Mouse (Mus musculus) limb, embryonic 13.5 days (tissue): ENCODE results near the gene Sema3g. TPM values are rescaled to one million over a fixed set of nuclear protein-coding genes. Genes with fewer than 3 reads are reported as not detected.

Source experiments
- ATAC-seq: fragments of 200-750 bp; cut with Nextera tagmentation; 2 replicates; pipeline ENCODE4 v1.8.0; 2017; ENCODE audit warnings: low read depth, moderate number of reproducible peaks, moderate TSS enrichment; ENCODE audit not compliant: low FRiP score
- H3K27ac ChIP-seq: fragments of 300-500 bp; sonication (generic); 2 replicates; pipeline ENCODE4 v1.5.1; 2015; ENCODE audit warnings: inconsistent platforms, mild to moderate bottlenecking, moderate library complexity
- H3K27me3 ChIP-seq: fragments of 300-500 bp; sonication (generic); 2 replicates; pipeline ENCODE4 v1.6.1; 2015; ENCODE audit warnings: mild to moderate bottlenecking, inconsistent platforms
- H3K36me3 ChIP-seq: fragments of 300-500 bp; sonication (generic); 2 replicates; pipeline ENCODE4 v1.6.1; 2015; ENCODE audit warnings: inconsistent platforms, mild to moderate bottlenecking, moderate library complexity
- H3K4me1 ChIP-seq: fragments of 300-500 bp; sonication (generic); 2 replicates; pipeline ENCODE4 v1.6.1; 2015; ENCODE audit warnings: inconsistent platforms
- H3K4me2 ChIP-seq: fragments of 300-500 bp; sonication (generic); replicated peaks from 2 replicates; pipeline ENCODE4 v1.6.1; 2015; ENCODE audit warnings: inconsistent platforms, mild to moderate bottlenecking, moderate library complexity
- H3K4me3 ChIP-seq: fragments of 300-500 bp; sonication (generic); 2 replicates; pipeline ENCODE4 v1.5.1; 2015; ENCODE audit warnings: moderate library complexity, mild to moderate bottlenecking, inconsistent platforms
- H3K9ac ChIP-seq: fragments of 300-500 bp; sonication (generic); 2 replicates; pipeline ENCODE4 v1.6.1; 2015; ENCODE audit warnings: mild to moderate bottlenecking, inconsistent platforms
- H3K9me3 ChIP-seq: fragments of 300-500 bp; sonication (generic); 2 replicates; pipeline ENCODE4 v1.6.1; 2016; ENCODE audit warnings: inconsistent platforms
- WGBS: fragments of 180-500 bp; shearing (Covaris S2); methylation state at CpG from one replicate; pipeline ENCODE4 v1.1.7; 2015; 5-methylcytosine and 5-hydroxymethylcytosine counted together
- polyA plus RNA-seq: library from polyadenylated mRNA; unstranded; fragments of >200 nt; fragmentation: Nextera tagmentation; extraction: Ambion mirVana; gene quantifications from 2 replicates; pipeline ENCODE4 v1.2.1, GENCODE M21; 2015

The Sema3g gene
- polyA plus RNA-seq, 1 experiment from 2014 or later: 1.1 TPM

- H3K4me3 ChIP-seq: no peak overlapping the region
- ATAC-seq: no peak
- H3K36me3 ChIP-seq: peaks cover 98% of the 10 kb centered on the region
- H3K9ac ChIP-seq: no peak overlapping the region
- H3K4me1 ChIP-seq: no peaks in the 10 kb centered on the region
- no peaks in the 10 kb centered on the region for H3K9me3 ChIP-seq
- no peak overlapping the region for H3K27ac ChIP-seq
- no peak overlapping the region for H3K4me2 ChIP-seq
- H3K27me3 ChIP-seq: no peaks in the 10 kb centered on the region
- WGBS: 66% methylated on average over 2 of the region's 2 CpGs
These were observed 34.8 kb upstream of the Sema3g start for GRCm38 (mm10) chr14:31182786-31183290.

- no peak overlapping the region for H3K27ac ChIP-seq
- H3K4me3 ChIP-seq: no peak overlapping the region
- no peak overlapping the region for H3K4me2 ChIP-seq
- ATAC-seq: no peak
- no peaks in the 10 kb centered on the region for H3K27me3 ChIP-seq
- H3K36me3 ChIP-seq: peaks cover 100% of the 10 kb centered on the region
- no peaks in the 10 kb centered on the region for H3K4me1 ChIP-seq
- H3K9me3 ChIP-seq: no peaks in the 10 kb centered on the region
- H3K9ac ChIP-seq: no peak overlapping the region
- WGBS: 92% methylated on average over 5 of the region's 5 CpGs
These were observed 34.1 kb upstream of the Sema3g start for GRCm38 (mm10) chr14:31183541-31183940.

- no peak overlapping the region for H3K4me3 ChIP-seq
- WGBS: 94% methylated on average over 12 of the region's 12 CpGs
- ATAC-seq: no peak
- no peaks in the 10 kb centered on the region for H3K4me1 ChIP-seq
- H3K36me3 ChIP-seq: peaks cover 100% of the 10 kb centered on the region
- no peak overlapping the region for H3K9ac ChIP-seq
- H3K9me3 ChIP-seq: no peaks in the 10 kb centered on the region
- H3K27me3 ChIP-seq: no peaks in the 10 kb centered on the region
- H3K4me2 ChIP-seq: no peak overlapping the region
- H3K27ac ChIP-seq: no peak overlapping the region
These were observed 33.5 kb upstream of the Sema3g start for GRCm38 (mm10) chr14:31184195-31184594.

GRCm38 (mm10) chr14:31186656-31187055 lies 31.0 kb upstream of the Sema3g start:
- H3K4me1 ChIP-seq: no peaks in the 10 kb centered on the region
- no peaks in the 10 kb centered on the region for H3K9me3 ChIP-seq
- no peak for ATAC-seq
- H3K9ac ChIP-seq: no peak overlapping the region
- H3K27ac ChIP-seq: no peak overlapping the region
- H3K27me3 ChIP-seq: no peaks in the 10 kb centered on the region
- 84% methylated on average over 4 of the region's 4 CpGs for WGBS
- no peak overlapping the region for H3K4me3 ChIP-seq
- no peak overlapping the region for H3K4me2 ChIP-seq
- peaks cover 100% of the 10 kb centered on the region for H3K36me3 ChIP-seq

GRCm38 (mm10) chr14:31188771-31189181 lies 28.9 kb upstream of the Sema3g start:
- H3K4me3 ChIP-seq: no peak overlapping the region
- no peaks in the 10 kb centered on the region for H3K27me3 ChIP-seq
- whole genome bisulfite sequencing: 87% methylated on average over 6 of the region's 6 CpGs
- H3K36me3 ChIP-seq: peaks cover 100% of the 10 kb centered on the region
- no peak for ATAC-seq
- H3K4me2 ChIP-seq: no peak overlapping the region
- no peak overlapping the region for H3K9ac ChIP-seq
- no peak overlapping the region for H3K27ac ChIP-seq
- no peaks in the 10 kb centered on the region for H3K9me3 ChIP-seq
- no peaks in the 10 kb centered on the region for H3K4me1 ChIP-seq

GRCm38 (mm10) chr14:31189348-31189747 lies 28.3 kb upstream of the Sema3g start:
- H3K36me3 ChIP-seq: peaks cover 100% of the 10 kb centered on the region

GRCm38 (mm10) chr14:31191936-31192335 lies 25.7 kb upstream of the Sema3g start:
- Histone ChIP-seq H3K27ac (no peak overlapping the region), H3K4me2 (no peak overlapping the region), H3K4me3 (no peak overlapping the region), H3K9me3 (no peaks in the 10 kb centered on the region), H3K9ac (no peak overlapping the region), H3K27me3 (no peaks in the 10 kb centered on the region), H3K36me3 (peaks cover 98% of the 10 kb centered on the region), H3K4me1 (no peaks in the 10 kb centered on the region)
- ATAC-seq: no peak
- WGBS: 76% methylated on average over 2 of the region's 2 CpGs

More at GRCm38 (mm10) chr14:31189348-31189747, 28.3 kb upstream of the Sema3g start:
- WGBS: 88% methylated on average over 3 of the region's 3 CpGs
- no peaks in the 10 kb centered on the region for H3K4me1 ChIP-seq
- no peak overlapping the region for H3K27ac ChIP-seq
- no peak overlapping the region for H3K4me2 ChIP-seq
- no peak for ATAC-seq
- no peaks in the 10 kb centered on the region for H3K9me3 ChIP-seq
- no peak overlapping the region for H3K4me3 ChIP-seq
- no peaks in the 10 kb centered on the region for H3K27me3 ChIP-seq
- H3K9ac ChIP-seq: no peak overlapping the region

- no peak overlapping the region for H3K27ac ChIP-seq
- 84% methylated on average over 7 of the region's 7 CpGs for WGBS
- no peaks in the 10 kb centered on the region for H3K27me3 ChIP-seq
- no peak overlapping the region for H3K4me2 ChIP-seq
- no peaks in the 10 kb centered on the region for H3K4me1 ChIP-seq
- peaks cover 96% of the 10 kb centered on the region for H3K36me3 ChIP-seq
- no peaks in the 10 kb centered on the region for H3K9me3 ChIP-seq
- no peak overlapping the region for H3K9ac ChIP-seq
- ATAC-seq: no peak
- no peak overlapping the region for H3K4me3 ChIP-seq
These were observed 23.9 kb upstream of the Sema3g start for GRCm38 (mm10) chr14:31193791-31194190.

GRCm38 (mm10) chr14:31194441-31194840 lies 23.2 kb upstream of the Sema3g start:
- 94% methylated on average over 2 of the region's 2 CpGs for WGBS
- H3K36me3 ChIP-seq: peaks cover 95% of the 10 kb centered on the region
- no peak overlapping the region for H3K9ac ChIP-seq
- no peaks in the 10 kb centered on the region for H3K4me1 ChIP-seq
- no peak overlapping the region for H3K4me3 ChIP-seq
- no peak overlapping the region for H3K4me2 ChIP-seq
- ATAC-seq: no peak
- no peaks in the 10 kb centered on the region for H3K27me3 ChIP-seq
- no peaks in the 10 kb centered on the region for H3K9me3 ChIP-seq
- no peak overlapping the region for H3K27ac ChIP-seq

GRCm38 (mm10) chr14:31194891-31195513 lies 22.7 kb upstream of the Sema3g start:
- H3K9me3 ChIP-seq: no peaks in the 10 kb centered on the region
- no peak overlapping the region for H3K4me3 ChIP-seq
- no peaks in the 10 kb centered on the region for H3K4me1 ChIP-seq
- no peak overlapping the region for H3K4me2 ChIP-seq
- peaks cover 95% of the 10 kb centered on the region for H3K36me3 ChIP-seq
- no peak overlapping the region for H3K27ac ChIP-seq
- 79% methylated on average over 14 of the region's 14 CpGs for WGBS
- no peak overlapping the region for H3K9ac ChIP-seq
- no peaks in the 10 kb centered on the region for H3K27me3 ChIP-seq
- no peak for ATAC-seq

GRCm38 (mm10) chr14:31195521-31195920 lies 22.1 kb upstream of the Sema3g start:
- Histone ChIP-seq H3K27ac (no peak overlapping the region), H3K4me3 (no peak overlapping the region), H3K9me3 (no peaks in the 10 kb centered on the region), H3K27me3 (no peaks in the 10 kb centered on the region), H3K9ac (no peak overlapping the region), H3K4me1 (no peaks in the 10 kb centered on the region), H3K4me2 (no peak overlapping the region), H3K36me3 (peaks cover 95% of the 10 kb centered on the region)
- WGBS: 95% methylated on average over 4 of the region's 4 CpGs
- ATAC-seq: no peak

GRCm38 (mm10) chr14:31195968-31196367 lies 21.7 kb upstream of the Sema3g start:
- no peak overlapping the region for H3K27ac ChIP-seq
- H3K9ac ChIP-seq: no peak overlapping the region
- peaks cover 95% of the 10 kb centered on the region for H3K36me3 ChIP-seq
- no peak for ATAC-seq
- no peaks in the 10 kb centered on the region for H3K4me1 ChIP-seq
- no peaks in the 10 kb centered on the region for H3K27me3 ChIP-seq
- H3K4me2 ChIP-seq: no peak overlapping the region
- H3K9me3 ChIP-seq: no peaks in the 10 kb centered on the region
- H3K4me3 ChIP-seq: no peak overlapping the region
